Mouse (Mus musculus): ENCODE measurements around the gene Acot5. TPM values are rescaled to one million over a fixed set of nuclear protein-coding genes. Genes with fewer than 3 reads are reported as not detected.
"Not testable (repeated sequence)": the region's sequence is repeated elsewhere in the genome, so short reads cannot be mapped to it uniquely, and the experiment has no call there.

Gene Acot5
- under 1 TPM; 0.23 to 0.35 TPM for total RNA-seq (2021)
- 0.19 and 0.52 TPM in 2 replicates for polyA plus RNA-seq (2012; rRNA removed)
- long read RNA-seq, result 0 reads

GRCm38 (mm10) chr12:84068986-84069385 is at the start of gene Acot5:
Gene Acot5 (plus strand): TSS chr12:84069325.
- peak; percentile 13 for DNase-seq

- DNase-seq, result peak; percentile 83
These were observed 48.6 kb upstream of the Acot5 start for GRCm38 (mm10) chr12:84020528-84020927.

GRCm38 (mm10) chr12:84022266-84022665 is 46.9 kb upstream of the Acot5 start:
- DNase-seq, result not testable (repeated sequence)

GRCm38 (mm10) chr12:84023052-84023745 is 45.9 kb upstream of the Acot5 start:
- no peak for DNase-seq

- DNase-seq, result no peak
These were observed 43.2 kb upstream of the Acot5 start for GRCm38 (mm10) chr12:84025888-84026287.

DNA sequence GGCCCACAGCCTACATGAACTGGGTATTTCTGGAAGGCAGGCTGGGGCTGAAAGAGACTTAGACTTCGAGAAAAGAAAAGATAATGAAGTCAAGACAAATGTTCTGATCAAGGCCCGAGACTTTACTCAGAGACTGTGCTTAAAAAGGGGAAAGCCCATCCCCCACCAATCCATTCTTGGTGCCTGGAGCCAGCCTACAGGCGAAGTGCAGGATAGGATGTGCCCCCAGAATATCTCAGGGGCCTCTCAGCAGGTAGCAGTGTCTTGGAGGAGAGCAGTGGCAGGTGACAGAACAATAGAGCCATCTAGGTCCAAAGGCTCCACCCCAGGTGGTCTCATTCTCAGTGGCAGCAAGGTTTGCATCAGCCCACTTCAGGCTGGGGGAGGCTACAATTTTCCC is 40.8 kb upstream of the Acot5 start:
- DNase-seq, result not testable (repeated sequence)

- DNase-seq, result not testable (repeated sequence)
These were observed 40.1 kb upstream of the Acot5 start for GRCm38 (mm10) chr12:84029043-84029442.

DNA sequence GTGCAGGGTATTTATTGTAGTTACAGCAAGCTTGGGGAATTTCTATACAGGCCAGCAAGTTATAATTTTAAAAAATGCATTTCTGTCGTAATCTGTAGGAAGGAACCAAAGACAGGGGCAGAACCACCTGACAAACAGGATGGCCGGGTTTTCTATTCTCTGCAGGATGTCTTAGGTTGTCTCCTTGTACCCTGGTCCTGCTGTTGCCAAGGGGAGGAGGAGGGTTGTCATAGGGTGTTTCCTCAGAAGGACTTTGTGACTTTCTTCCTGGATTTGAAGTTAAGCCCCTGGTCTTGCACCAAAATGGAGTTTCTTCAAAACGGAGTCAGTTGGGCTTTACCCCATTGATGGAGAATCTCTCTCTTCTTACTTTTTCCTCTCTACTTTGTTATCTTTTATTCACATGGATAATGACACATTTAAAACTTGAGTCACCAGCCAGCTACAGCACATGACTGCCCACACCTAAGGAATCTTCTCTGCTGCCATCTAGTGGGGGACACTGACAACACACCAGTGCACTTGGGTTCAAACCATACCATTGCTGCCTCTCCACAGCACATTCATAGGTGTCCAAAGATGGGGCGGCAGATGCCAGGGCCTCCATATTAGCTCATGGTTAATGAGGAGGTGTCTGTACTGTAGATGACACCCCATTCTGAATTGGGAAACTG is 38.3 kb upstream of the Acot5 start:
- DNase-seq, result peak; percentile 82

GRCm38 (mm10) chr12:84032854-84033253 is 36.3 kb upstream of the Acot5 start:
- no peak for DNase-seq

- DNase-seq, result not testable (repeated sequence)
These were observed 35.8 kb upstream of the Acot5 start for GRCm38 (mm10) chr12:84033302-84033701.

DNA sequence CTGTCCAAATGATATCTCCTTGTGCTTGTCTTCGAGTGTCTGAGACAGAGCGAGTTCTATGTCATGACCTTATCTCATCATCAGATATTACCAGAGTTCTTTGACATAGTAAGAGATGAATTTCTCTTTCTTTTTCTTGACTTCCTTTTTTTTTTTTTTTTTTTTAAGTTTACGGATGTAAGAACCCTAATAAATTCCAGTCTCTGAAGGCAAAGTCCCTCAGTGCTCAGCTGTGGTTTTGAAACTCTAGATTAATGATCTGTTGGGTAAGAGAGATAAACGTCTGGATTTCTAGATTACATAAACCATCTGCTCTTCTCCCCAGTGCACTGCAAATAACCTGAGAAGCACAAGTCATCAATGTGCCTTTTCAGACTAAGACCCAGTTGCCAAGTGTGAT is 35.0 kb upstream of the Acot5 start:
- no peak for DNase-seq

- DNase-seq, result peak; percentile 70
These were observed 30.9 kb upstream of the Acot5 start, which contains the start of gene Acot4 for GRCm38 (mm10) chr12:84038241-84038640. Gene Acot4 (plus strand): TSS chr12:84038379.

- DNase-seq, result peak; percentile 59
These were observed 30.4 kb upstream of the Acot5 start, which contains the start of gene Gm49366 for GRCm38 (mm10) chr12:84038691-84039111. Gene Gm49366 (plus strand): TSS chr12:84038935.

DNA sequence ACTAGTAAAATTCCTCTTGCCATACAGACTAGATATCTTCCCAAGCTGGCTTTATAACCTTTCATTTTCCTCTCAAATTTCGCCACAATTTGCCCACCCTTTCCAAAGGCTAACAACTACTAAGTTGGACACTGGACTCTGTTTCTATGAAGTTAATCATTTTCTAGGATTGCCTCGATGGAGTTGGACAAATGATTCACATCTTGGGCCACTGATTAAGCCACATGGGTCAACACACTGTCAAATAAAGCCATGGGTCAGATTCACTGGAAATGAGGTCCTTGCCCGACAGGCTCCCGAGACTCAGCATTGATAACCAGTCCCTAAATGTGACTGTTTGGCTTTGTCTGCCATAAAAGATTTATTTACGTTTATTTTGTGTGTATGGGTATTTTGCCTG is 26.9 kb upstream of the Acot5 start:
- DNase-seq, result no peak

DNA sequence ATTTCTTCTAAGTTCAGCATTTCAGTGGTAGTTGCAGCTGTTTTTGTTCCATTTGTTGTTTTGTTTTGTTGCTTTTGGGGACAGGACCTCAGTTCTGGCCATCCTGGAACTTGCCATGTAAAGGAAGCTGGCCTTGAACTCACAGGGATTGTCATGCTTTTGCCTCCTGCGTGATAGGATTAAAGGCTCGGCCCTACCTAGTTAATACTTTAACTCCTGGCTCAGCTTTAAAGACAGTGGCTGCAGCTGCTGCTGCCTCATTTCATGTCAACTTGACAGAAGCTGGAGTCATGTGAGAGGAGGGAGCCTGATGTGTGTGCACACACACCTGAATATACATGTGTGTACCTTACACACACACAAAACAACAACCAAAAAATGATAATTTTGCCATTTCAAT is 25.1 kb upstream of the Acot5 start:
- no peak for DNase-seq

- no peak for DNase-seq
These were observed 22.2 kb upstream of the Acot5 start for GRCm38 (mm10) chr12:84046906-84047305.

DNA sequence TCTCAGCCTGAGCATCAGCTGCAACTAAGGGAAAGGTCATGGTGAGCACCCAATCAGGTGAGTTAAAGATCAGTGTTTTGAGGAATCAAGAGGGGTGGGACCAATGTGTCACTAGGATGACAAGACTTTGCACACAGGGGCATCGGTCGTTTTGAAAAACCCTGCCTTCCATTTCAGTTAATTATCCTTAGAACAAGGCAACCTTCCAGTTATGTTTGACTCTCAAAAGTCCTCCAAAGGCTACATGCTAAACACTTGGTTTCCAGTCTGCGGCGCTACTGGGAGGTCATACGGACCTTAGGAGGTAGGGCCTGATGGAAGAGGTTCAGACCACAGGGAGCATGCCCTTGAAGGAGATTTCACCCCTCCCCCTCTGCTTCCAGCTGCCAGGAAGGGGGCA is 18.4 kb upstream of the Acot5 start:
- not testable (repeated sequence) for DNase-seq

- DNase-seq, result no peak
These were observed 17.1 kb upstream of the Acot5 start, which contains the start of gene Acot3 for GRCm38 (mm10) chr12:84051937-84052474. Gene Acot3 (plus strand): TSS chr12:84052144.

- DNase-seq, result peak; percentile 19
These were observed 16.5 kb upstream of the Acot5 start for GRCm38 (mm10) chr12:84052609-84053008.

GRCm38 (mm10) chr12:84053173-84053572 is 16.0 kb upstream of the Acot5 start:
- peak; percentile 21 for DNase-seq

GRCm38 (mm10) chr12:84053679-84054391 is 15.3 kb upstream of the Acot5 start:
- DNase-seq, result peak; percentile 20

DNA sequence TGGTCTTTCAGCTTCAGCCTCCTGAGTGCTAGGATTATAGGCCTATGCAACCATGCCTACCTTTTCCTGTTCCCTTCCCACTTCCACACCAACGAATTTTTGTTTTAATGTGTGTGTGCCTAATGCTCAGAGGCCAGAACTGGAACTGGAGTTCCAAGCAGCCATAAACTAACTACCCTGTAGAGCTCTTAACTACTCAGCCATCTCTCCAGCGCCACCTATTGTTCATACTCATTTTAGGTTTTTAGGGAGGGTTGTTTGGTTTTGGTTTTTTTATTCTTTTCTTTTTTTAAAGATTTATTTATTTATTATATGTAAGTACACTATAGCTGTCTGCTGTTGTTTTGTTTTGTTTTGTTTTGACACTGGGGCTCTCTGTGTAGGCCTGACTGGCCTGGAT is 8.2 kb upstream of the Acot5 start:
- no peak for DNase-seq
